Mouse (Mus musculus) testis, adult 2 months (tissue): ENCODE measurements around the gene Lhfpl5.

Experiments used
- CTCF ChIP-seq: fragments of 200-500 bp; IDR thresholded peaks from 2 replicates; pipeline ENCODE4 v1.5.1; 2012; ENCODE audit warnings: low read depth, mild to moderate bottlenecking, inconsistent platforms, low read length, moderate library complexity; ENCODE audit not compliant: control insufficient read depth, insufficient read depth, insufficient replicate concordance
- POLR2A ChIP-seq: fragments of 200-500 bp; IDR thresholded peaks from 2 replicates; pipeline ENCODE4 v1.6.1; 2012; ENCODE audit warnings: low read depth, mild to moderate bottlenecking, inconsistent platforms, low read length, moderate library complexity; ENCODE audit not compliant: control insufficient read depth

- TF ChIP-seq CTCF (no peak), POLR2A (no peak)
Observed at GRCm38 (mm10) chr17:28618775-28619174, 43.3 kb downstream of the Lhfpl5 start.
